Mouse (Mus musculus) granulocyte monocyte progenitor cell, adult 5-6 weeks (primary cell): Measurements from ENCODE around the gene Pafah1b3. TPM values are rescaled to one million over a fixed set of nuclear protein-coding genes. Genes with fewer than 3 reads are reported as not detected.

ENCODE experiments used
- ATAC-seq: replicated peaks from 2 replicates; pipeline ENCODE4 v1.8.0; 2016; ENCODE audit warnings: mild to moderate bottlenecking, moderate TSS enrichment, inconsistent platforms; ENCODE audit not compliant: poor library complexity, severe bottlenecking
- total RNA-seq, 2 experiments: library from RNA; stranded (forward) in 1 of 2; stranded (reverse) in 1 of 2; fragments of 200-712, 200-1000 nt in 1 of 2; fragments of >200 nt in 1 of 2; fragmentation: Nextera tagmentation in 1 of 2; gene quantifications; 2 replicates each; pipeline ENCODE4 v1.2.3; 2014 to 2017

The Pafah1b3 gene
- total RNA-seq, 2 experiments from 2014 or later, result 16.1 to 41.6 TPM

GRCm38 (mm10) chr7:25247498-25247897 lies 50.3 kb downstream of the Pafah1b3 start:
- ATAC-seq, result no peak

GRCm38 (mm10) chr7:25246759-25247137 lies 51.0 kb downstream of the Pafah1b3 start:
- ATAC-seq, result no peak

- ATAC-seq, result no peak
Observed at GRCm38 (mm10) chr7:25246079-25246758, 51.6 kb downstream of the Pafah1b3 start.

Other genes starting within 250 kb of the Pafah1b3 start
- 5.0 and 9.4 TPM in 2 replicates for gene Grik5, start 225.6 kb downstream of the Pafah1b3 start, total RNA-seq (2014; fragmentation: Nextera tagmentation)
- gene Grik5, start 225.6 kb downstream of the Pafah1b3 start, total RNA-seq (2017), result 0.72 and 1.8 TPM in 2 replicates
- 6.7 and 13.2 TPM in 2 replicates for gene Zfp574, start 225.4 kb downstream of the Pafah1b3 start, total RNA-seq (2014; fragmentation: Nextera tagmentation)
- gene Zfp574, start 225.4 kb downstream of the Pafah1b3 start, total RNA-seq (2017), result 5.6 and 6.5 TPM in 2 replicates
- gene Pou2f2, start 118.3 kb downstream of the Pafah1b3 start, total RNA-seq (2014; fragmentation: Nextera tagmentation), result 18.4 and 26.6 TPM in 2 replicates
- 5.0 and 5.1 TPM in 2 replicates for gene Pou2f2, start 118.3 kb downstream of the Pafah1b3 start, total RNA-seq (2017)
- gene Dedd2, start 77.4 kb downstream of the Pafah1b3 start, total RNA-seq (2014; fragmentation: Nextera tagmentation), result 13.5 and 22.0 TPM in 2 replicates
- 16.9 and 18.4 TPM in 2 replicates for gene Dedd2, start 77.4 kb downstream of the Pafah1b3 start, total RNA-seq (2017)
- 9.8 and 10.0 TPM in 2 replicates for gene Zfp526, start 76.6 kb downstream of the Pafah1b3 start, total RNA-seq (2014; fragmentation: Nextera tagmentation)
- gene Zfp526, start 76.6 kb downstream of the Pafah1b3 start, total RNA-seq (2017), result 4.9 and 5.2 TPM in 2 replicates
- 76.4 and 110 TPM in 2 replicates for gene Gsk3a, start 60.1 kb downstream of the Pafah1b3 start, total RNA-seq (2014; fragmentation: Nextera tagmentation)
- gene Gsk3a, start 60.1 kb downstream of the Pafah1b3 start, total RNA-seq (2017), result 41.8 and 45.8 TPM in 2 replicates
- gene Erf, start 47.2 kb downstream of the Pafah1b3 start, total RNA-seq (2014; fragmentation: Nextera tagmentation), result 10.5 and 10.7 TPM in 2 replicates
- gene Erf, start 47.2 kb downstream of the Pafah1b3 start, total RNA-seq (2017), result 5.3 and 6.0 TPM in 2 replicates
- gene Cic, start 30.3 kb downstream of the Pafah1b3 start, total RNA-seq (2014; fragmentation: Nextera tagmentation), result 130 and 136 TPM in 2 replicates
- 25.1 and 31.3 TPM in 2 replicates for gene Cic, start 30.3 kb downstream of the Pafah1b3 start, total RNA-seq (2017)
- gene Prr19, start 3.4 kb upstream of the Pafah1b3 start, total RNA-seq (2014; fragmentation: Nextera tagmentation), result not detected in 2 replicates
- gene Prr19, start 3.4 kb upstream of the Pafah1b3 start, total RNA-seq (2017), result not detected in 2 replicates
- not detected in 2 replicates for gene Tmem145, start 8.1 kb upstream of the Pafah1b3 start, total RNA-seq (2014; fragmentation: Nextera tagmentation)
- not detected in 2 replicates for gene Tmem145, start 8.1 kb upstream of the Pafah1b3 start, total RNA-seq (2017)
- gene Megf8, start 19.2 kb upstream of the Pafah1b3 start, total RNA-seq (2014; fragmentation: Nextera tagmentation), result 3.1 and 5.0 TPM in 2 replicates
- 3.2 and 4.0 TPM in 2 replicates for gene Megf8, start 19.2 kb upstream of the Pafah1b3 start, total RNA-seq (2017)
- gene Cnfn, start 71.7 kb upstream of the Pafah1b3 start, total RNA-seq (2014; fragmentation: Nextera tagmentation), result not detected in 2 replicates
- not detected in 2 replicates for gene Cnfn, start 71.7 kb upstream of the Pafah1b3 start, total RNA-seq (2017)
- gene Lipe, start 100.7 kb upstream of the Pafah1b3 start, total RNA-seq (2014; fragmentation: Nextera tagmentation), result 10.7 and 27.1 TPM in 2 replicates
- 6.1 and 6.2 TPM in 2 replicates for gene Lipe, start 100.7 kb upstream of the Pafah1b3 start, total RNA-seq (2017)
- not detected in 2 replicates for gene Cxcl17, start 114.9 kb upstream of the Pafah1b3 start, total RNA-seq (2014; fragmentation: Nextera tagmentation)
- gene Cxcl17, start 114.9 kb upstream of the Pafah1b3 start, total RNA-seq (2017), result not detected in 2 replicates
- 30.3 and 43.8 TPM in 2 replicates for gene Ceacam1, start 179.6 kb upstream of the Pafah1b3 start, total RNA-seq (2014; fragmentation: Nextera tagmentation)
- 15.8 and 18.5 TPM in 2 replicates for gene Ceacam1, start 179.6 kb upstream of the Pafah1b3 start, total RNA-seq (2017)
- not detected in 2 replicates for gene Ceacam2, start 241.9 kb upstream of the Pafah1b3 start, total RNA-seq (2014; fragmentation: Nextera tagmentation)
- gene Ceacam2, start 241.9 kb upstream of the Pafah1b3 start, total RNA-seq (2017), result not detected in 2 replicates